ENCODE assay signal across 12 mouse cellular contexts in genomic region chr8:26282156-26282935, GRCm38 (mm10).
A peak's percentile ranks its signal among the peaks of the same experiment; 100 is the strongest.
DNase-seq lines count a peak whose midpoint lies in the region; TF ChIP-seq lines count a peak whose summit lies in the region.
"Had no signal": no experiment of that assay in that cellular context is flagged by ENCODE, and none has a peak within 500 bp of the region (broad histone marks: within the 10 kb centered on the region; RNA-seq: fewer than 3 reads in every experiment).

No protein-coding gene starts in this region.

- 66% methylated on average over 11 of the region's 11 CpGs for WGBS in kidney, adult 2 months

- no peaks in the 10 kb centered on the region for H3K27me3 ChIP-seq in kidney, adult 2 months (replicated peaks; ENCODE audit: control insufficient read depth, insufficient read depth, low read length)
- H3K27me3 ChIP-seq: embryonic facial prominence, embryonic 13.5 days; liver, embryonic 13.5 days; neural tube, embryonic 12.5 days had no signal

- no peaks in the 10 kb centered on the region for H3K36me3 ChIP-seq in kidney, adult 2 months (ENCODE audit: control insufficient read depth, insufficient read depth, low read length)
- H3K36me3 ChIP-seq: embryonic facial prominence, embryonic 13.5 days; liver, embryonic 13.5 days; neural tube, embryonic 12.5 days had no signal

- peak; percentile 13 for DNase-seq in kidney, adult 2 months
- no peak for DNase-seq in kidney, adult 9 months
- peak; percentile 13 to 23 for DNase-seq in adrenal gland, postnatal 36 days
- DNase-seq in heart, adult 9 months (ENCODE audit: low spot score in 2 of 2) = peak; percentile 64 to 77
- peak; percentile 55 for DNase-seq in lung, postnatal 36 days
- no peak for DNase-seq in embryo, embryonic 11 days
- DNase-seq in frontal cortex, postnatal 14 days (ENCODE audit: low spot score in 2 of 2) = no peak
- DNase-seq: cerebellum, adult 9-11 months; liver, embryonic 13.5 days; thymus, postnatal 14 days had no signal

- no peak overlapping the region for H3K27ac ChIP-seq in kidney, adult 2 months (ENCODE audit: insufficient read depth, low read depth, low read length)
- H3K27ac ChIP-seq: embryonic facial prominence, embryonic 13.5 days; liver, embryonic 13.5 days; neural tube, embryonic 12.5 days had no signal

- no peak for TF ChIP-seq POLR2A in kidney, adult 2 months (IDR thresholded peaks at IDR 0.05; ENCODE audit: low read depth, low read length)

- no peaks in the 10 kb centered on the region for H3K4me1 ChIP-seq in kidney, adult 2 months (ENCODE audit: control insufficient read depth, insufficient read depth, low read length)
- H3K4me1 ChIP-seq: liver, embryonic 13.5 days; neural tube, embryonic 12.5 days had no signal

- TF ChIP-seq CTCF in kidney, adult 2 months (conservative IDR thresholded peaks at IDR 0.05; ENCODE audit: insufficient read depth, insufficient read length, low read depth, low read length) = no peak

- H3K4me3 ChIP-seq in kidney, adult 2 months (ENCODE audit: insufficient read depth, low read depth, low read length) = no peak overlapping the region
- H3K4me3 ChIP-seq: embryonic facial prominence, embryonic 13.5 days; liver, embryonic 13.5 days; neural tube, embryonic 12.5 days had no signal

Comparison
In these comparisons a context has a peak if more than half of its experiments do, and no peak if none do; other contexts are left out.
1. DNase-seq: peak in kidney, adult 2 months (single experiment), adrenal gland, postnatal 36 days (2 of 2), heart, adult 9 months (2 of 2) and lung, postnatal 36 days (single experiment); none in kidney, adult 9 months (single experiment), embryo, embryonic 11 days (single experiment) and frontal cortex, postnatal 14 days (0 of 2).